Mouse (Mus musculus): ENCODE measurements around the gene P2ry6. TPM values are rescaled to one million over a fixed set of nuclear protein-coding genes. Genes with fewer than 3 reads are reported as not detected.

Gene P2ry6
- total RNA-seq, 4 experiments from 2014 or later, result 0.53 to 1.2 (median 0.94) TPM

DNA sequence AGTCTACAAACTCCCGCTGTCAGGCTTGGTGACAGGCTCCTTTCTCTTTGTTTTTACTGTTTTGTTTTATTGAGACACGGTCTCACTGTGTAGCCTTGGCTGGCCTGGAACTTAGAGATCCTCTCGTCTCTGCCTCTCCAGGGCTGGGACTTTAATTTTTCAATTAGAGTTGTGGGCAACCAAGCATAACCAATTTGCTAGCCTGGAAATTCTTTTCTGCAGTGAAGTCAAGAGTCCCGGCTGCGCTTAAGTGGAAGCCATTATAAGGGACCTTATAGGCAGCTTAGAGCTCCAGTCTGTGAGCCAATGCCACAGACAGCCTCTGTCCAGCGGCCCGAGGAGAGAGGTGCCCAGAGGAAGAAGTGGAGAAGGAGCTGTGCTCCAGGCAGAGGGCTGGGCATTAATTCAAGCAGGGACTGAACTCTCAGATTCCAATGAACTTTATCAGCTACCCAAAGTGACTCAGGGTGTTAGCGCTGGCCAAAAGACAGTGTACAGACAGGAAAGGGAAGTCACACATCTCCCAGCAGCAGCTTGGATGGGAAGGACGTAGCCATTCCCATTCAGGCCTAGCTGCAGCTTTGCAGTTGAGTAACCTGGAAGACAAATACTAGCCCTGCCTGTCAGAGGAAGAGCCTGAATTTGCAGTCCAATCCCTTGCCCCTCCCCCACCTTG is 16.3 kb upstream of the P2ry6 start:
- DNase-seq (ENCODE audit: low spot score in 2 of 2), result peak in 1 of 2 experiments; percentile 51

DNA sequence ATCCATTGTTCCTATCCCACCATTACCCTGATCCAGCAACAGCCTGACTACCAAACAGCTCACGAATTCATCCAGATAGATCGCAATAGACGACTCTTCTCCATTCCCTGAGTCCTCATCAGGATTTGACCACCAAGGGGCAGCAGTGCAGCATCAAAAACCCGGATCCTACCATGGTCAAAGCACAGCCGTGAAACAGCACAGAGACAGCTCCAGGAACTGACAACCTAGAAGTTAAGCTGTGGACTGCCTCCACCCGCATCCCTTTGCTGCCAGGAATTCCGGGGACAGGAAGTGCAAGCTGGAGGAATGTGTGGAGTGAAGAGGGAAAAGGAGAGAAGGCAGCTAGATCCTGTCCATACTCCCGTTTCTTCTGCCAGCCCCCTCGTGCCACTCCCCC is 13.6 kb upstream of the P2ry6 start:
- DNase-seq (ENCODE audit: low spot score in 2 of 2), result peak; percentile 59 to 69

DNA sequence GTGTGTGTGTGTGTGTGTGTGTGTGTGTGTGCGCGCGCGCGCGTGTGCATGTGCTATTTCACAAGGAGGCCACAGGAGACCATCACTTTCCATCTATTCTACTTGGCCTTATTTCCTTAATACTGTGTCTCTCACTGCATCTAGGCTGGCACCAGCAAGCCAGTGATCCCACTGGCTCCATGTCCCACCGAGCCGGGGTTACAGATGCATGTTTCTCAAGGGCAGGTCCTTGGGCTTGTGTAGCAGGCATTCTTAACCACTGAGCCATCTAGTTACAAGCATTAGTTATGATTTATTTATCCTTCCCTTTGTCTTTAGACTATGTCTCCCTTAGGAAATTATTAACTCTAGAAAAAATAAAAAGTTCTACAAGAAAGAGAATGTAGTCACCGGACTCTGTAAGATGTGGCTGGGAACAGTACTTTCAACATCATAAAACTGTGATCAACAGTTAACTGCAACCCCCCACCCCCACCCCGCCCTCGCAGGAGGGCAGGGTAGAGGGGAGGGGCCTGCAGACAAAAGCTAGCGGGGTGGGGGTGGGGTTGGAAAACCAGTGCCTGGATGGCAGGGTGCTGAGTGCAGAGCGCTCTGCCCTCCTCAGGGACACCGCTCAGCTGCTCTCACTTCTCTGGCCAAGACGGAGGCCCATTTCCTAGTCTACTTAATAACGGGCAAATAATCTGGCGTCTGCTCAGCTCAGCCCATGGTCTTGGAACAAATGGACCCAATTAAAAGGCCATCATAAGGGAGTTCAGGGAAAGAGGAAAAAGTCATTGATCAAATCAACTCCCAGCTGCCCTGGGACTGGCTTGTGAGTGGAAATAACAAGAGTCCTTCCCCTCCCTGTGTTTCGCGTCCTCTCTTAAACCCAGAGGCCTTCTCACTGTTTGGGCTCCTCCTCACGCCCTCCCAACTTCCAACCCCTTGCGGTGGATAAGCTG is 10.3 kb upstream of the P2ry6 start:
- DNase-seq (ENCODE audit: low spot score in 2 of 2), result no peak

- peak in 1 of 2 experiments; percentile 46 for DNase-seq (ENCODE audit: low spot score in 2 of 2)
These were observed 4.7 kb upstream of the P2ry6 start for GRCm38 (mm10) chr7:100979175-100979574.

DNA sequence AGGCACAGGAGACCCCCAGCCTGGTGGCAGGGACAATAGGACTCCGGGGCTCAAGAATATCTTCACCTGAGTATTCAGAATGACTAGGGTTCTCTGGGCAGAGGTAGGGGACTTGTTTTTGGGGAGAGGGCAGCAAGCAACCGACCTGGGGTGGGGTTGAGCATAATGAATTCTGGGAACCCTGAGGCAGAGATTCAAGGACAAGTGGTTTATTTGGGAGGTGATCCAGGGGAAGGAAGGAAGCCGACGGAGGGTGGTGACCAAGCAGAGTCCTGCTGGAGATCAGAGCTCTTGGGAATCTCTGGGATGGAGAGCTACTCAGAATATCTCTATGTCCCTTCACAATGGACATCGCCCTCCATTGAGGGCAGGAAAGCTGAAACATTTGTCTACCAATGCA is 3.7 kb upstream of the P2ry6 start:
- DNase-seq (ENCODE audit: low spot score in 2 of 2), result no peak

- no peak for DNase-seq (ENCODE audit: low spot score in 2 of 2)
These were observed 1.6 kb downstream of the P2ry6 start for GRCm38 (mm10) chr7:100972875-100973274.

DNA sequence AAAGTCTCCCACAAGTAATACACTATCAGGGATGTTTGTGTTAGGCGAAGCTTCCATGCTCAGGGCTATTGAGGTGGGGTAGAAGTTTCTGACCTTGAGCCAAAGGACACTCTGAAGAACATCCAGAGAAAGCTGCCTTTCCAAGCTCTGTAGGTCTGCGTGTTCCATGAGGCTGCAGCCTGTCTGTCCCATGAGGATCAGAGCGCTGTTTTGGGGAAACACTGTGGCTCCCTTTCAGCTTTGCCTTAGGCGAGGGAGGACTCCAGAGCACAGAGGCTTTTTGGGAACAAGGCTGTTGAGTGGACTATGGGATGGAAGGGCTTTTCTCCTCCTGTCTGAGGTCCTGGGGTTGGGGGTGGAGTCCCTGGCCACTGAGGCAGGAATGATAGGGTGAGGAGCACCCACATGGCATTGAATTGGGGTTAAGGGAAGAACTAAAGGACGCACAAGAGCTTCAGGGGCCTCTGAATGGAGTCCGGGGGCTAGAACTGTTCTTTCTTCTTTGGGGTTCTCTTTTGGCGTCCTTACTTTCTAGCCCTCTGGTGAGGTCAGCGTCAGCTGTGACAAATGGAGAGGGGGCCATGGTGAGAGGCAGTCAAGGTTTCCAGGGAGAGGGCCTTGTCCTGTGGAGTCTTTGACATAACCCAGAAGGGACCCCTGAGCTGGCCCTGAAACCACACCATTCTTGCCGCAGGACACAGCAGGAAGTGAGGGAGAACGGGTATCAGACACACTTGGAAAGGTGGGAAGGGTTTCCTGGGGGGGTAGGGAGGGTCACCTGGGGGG is 5.4 kb downstream of the P2ry6 start:
- no peak for DNase-seq (ENCODE audit: low spot score in 2 of 2)

DNA sequence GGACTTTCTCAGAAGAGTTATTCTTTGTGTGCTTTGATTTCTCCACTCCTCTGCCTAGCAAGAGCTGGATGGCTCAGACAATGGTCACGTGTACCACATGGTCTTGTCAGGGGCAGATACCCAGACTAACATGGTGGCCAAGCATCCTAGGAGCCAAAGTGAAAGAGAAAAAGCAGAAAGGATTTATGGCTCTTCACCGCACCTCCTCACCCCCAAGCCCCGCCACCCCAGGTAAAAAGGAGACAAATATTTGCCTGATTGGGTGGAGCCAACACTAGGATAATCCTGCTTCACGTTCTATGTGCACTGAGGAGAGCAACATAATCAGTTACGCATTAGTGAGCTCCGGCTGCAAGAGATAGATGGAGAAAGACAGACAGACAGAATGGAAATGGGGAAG is 6.1 kb downstream of the P2ry6 start:
- DNase-seq (ENCODE audit: low spot score in 2 of 2), result no peak

DNA sequence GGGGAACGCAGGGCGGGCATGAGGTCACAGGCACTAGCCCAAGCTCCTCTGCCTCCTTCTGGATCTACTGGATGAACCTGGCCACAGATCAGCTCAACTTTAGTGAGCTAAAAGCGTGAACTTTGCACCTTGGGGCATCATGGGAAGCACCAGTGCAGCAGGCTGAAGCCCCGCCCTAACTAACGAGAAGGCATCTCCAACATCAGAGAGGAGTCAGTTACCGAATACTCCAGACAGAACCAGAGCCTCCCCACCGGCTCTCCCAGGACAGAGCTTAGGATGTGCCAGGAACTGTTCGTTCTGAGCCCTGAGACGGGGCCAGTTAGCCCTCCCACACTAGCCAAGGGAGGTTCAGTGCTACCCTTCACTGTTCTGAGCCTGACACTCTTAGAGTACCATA is 6.6 kb downstream of the P2ry6 start:
- DNase-seq (ENCODE audit: low spot score in 2 of 2), result peak in 1 of 2 experiments; percentile 45

DNA sequence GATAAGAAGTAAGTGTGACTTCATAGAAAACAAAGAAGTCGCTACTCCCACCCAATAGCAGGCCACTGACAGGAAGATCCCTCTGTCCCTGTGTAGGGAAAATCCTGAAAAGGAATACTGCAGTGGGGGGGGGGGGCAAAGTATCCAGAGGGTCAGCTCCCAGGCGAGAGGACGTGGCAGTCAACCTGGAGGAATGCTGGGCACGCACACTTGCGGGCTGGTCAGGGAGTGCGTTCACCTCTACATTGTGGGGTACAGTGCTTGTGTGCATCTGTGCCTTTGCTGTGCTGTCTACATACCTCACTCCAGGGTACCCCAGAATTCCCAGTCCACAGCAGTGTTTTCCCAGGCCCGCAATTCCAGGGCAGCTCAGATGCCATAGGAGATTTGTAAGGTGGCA is 8.4 kb downstream of the P2ry6 start:
- DNase-seq (ENCODE audit: low spot score in 2 of 2), result no peak

GRCm38 (mm10) chr7:100965079-100965478 is 9.4 kb downstream of the P2ry6 start:
- DNase-seq (ENCODE audit: low spot score in 2 of 2), result no peak

DNA sequence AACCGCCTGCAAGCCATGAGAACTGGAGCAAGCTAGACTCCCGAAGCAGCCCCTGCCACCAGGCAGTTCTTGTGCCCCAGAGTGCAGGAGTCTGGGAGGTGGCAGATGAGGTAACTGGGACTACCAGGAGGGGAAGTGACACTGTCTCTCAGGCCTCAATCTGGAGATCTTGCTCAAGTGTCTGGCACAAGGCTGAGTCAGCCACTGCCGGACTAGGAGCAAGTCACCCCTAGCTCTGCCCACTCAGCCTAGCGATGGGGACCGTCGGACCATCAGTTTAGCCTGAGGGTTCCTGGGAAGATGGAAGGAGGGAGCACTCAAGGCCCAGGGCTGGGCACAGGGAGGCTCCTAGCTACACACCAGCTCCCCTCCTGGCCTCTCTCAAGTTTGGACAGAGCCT is 10.2 kb downstream of the P2ry6 start:
- no peak for DNase-seq (ENCODE audit: low spot score in 2 of 2)

GRCm38 (mm10) chr7:100963381-100963780 is 11.1 kb downstream of the P2ry6 start:
- DNase-seq (ENCODE audit: low spot score in 2 of 2), result no peak

DNA sequence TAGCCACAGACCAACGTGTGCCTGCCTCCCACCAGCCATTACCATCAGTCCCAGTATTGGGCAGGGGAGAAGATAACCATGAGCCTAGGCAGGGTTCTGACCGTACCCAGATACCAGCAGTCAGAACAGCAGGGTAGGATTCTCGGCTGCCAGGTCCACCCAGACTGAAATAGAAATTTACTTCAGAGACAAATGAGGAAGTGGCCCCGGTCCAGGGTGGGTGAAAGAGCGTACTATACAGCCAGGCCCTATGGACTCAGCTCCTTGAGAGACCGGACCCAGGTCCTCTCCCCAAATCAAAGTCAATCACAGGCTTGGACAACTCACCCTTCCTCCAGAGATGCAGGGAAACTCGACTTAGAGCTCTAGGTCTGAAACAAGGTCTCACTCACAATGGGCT is 13.3 kb downstream of the P2ry6 start:
- no peak for DNase-seq (ENCODE audit: low spot score in 2 of 2)

- DNase-seq (ENCODE audit: low spot score in 2 of 2), result no peak
These were observed 14.0 kb downstream of the P2ry6 start for GRCm38 (mm10) chr7:100960462-100960861.

GRCm38 (mm10) chr7:100958426-100958825 is 16.0 kb downstream of the P2ry6 start:
- no peak for DNase-seq (ENCODE audit: low spot score in 2 of 2)

DNA sequence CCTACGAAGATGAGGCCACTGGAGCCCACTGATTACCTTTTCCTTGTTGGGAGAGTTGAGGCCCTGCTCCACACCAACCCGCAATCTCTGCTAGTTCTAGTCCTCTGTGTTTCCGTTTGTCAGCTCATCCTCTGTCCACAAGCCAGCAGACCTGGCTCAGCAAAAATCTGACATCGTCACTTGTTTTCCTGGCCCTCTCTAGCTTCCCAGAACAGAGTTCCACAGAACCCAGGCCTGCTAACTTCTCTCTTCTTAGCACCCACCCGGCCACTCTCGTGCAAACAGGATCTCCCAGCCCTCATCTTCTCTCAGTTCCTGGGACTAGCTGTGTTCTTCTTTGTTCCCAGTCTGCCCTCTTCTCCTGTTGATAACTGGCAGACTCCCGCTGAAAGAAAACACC is 21.8 kb downstream of the P2ry6 start:
- no peak for DNase-seq (ENCODE audit: low spot score in 2 of 2)

DNA sequence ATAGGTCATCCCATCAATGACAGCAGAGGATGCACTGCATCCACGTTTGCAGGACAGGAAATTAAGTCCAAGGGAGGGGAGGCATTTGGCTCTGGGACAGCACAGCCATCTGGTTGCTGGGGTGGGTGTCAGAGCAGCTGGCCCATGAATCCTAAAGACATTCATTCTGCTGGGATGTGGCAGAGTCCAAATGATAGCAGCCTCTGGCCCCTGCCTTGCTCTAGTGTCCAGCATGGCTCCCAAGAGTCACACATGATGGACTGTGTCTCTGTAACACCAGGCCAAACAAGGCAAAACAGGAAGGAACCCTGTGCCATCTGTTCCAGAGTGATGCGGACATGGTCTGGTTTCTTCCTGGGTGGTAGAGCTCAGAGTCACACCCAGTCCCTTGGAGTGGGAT is 22.5 kb downstream of the P2ry6 start:
- no peak for DNase-seq (ENCODE audit: low spot score in 2 of 2)

DNA sequence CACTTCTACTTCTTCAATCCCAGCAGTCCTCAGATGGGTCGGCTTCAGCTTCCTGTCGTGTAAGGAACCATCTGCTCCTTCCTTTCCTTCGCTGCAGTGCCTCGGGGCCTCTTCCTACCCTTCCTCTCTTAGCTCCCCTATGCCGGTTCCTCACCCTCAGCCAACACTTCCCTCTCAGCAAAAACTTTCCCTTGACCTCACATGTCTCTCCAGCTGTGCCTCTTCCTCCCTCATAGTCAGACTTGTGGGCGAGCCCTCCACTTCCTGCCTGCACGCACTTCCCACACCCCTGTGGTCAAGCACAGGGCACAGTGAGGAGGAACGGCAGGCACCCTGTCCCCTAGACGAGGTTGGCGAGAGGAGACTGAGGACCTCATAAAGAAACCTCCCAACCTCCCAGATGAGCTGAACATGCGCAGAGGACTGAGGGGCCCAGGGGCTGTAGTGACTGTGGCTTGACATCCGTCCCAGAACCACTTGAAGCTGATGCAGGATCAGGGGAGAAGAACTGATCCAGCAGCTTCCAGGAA is 23.9 kb downstream of the P2ry6 start:
- DNase-seq (ENCODE audit: low spot score in 2 of 2), result no peak

DNA sequence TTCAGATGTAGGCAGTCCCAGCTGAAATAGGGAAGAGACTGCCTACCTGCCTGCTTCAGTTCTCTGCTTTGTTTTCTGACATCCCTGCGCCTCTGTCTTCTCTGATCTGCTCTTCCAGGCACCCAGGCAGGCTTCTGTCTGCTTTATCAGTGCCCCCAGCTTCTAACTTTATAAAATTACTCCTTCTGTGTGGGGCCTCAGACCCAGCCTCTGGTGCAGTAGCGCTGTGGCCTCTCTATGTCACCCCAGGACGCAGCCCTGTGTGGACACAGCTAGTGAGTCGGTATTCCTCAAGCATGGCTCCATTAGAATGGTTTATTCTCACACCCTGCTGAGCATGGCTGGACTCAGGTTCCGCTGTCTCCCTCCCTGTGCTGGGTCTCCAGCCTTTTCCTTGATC is 24.4 kb downstream of the P2ry6 start:
- DNase-seq (ENCODE audit: low spot score in 2 of 2), result no peak

DNA sequence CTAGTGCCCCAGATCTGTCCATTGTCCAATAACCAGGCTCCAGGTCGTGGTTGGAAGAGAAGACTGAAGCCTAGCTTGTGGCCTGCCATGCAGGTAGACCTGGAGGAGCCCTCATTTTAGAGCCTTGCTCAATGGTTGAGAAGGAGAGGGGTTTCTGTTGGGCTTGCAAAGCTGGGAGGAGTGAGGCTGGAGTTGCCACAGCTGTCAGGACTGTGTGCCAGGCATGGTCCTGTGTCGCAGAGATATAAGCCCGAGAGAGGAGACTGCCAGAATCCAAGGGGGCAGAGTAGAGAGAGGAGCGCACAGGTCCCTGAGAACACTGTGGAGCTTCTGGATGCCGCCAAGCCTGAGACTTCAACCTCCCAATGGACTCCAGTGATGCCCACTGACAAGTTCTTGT is 29.7 kb downstream of the P2ry6 start:
- DNase-seq (ENCODE audit: low spot score in 2 of 2), result no peak

DNA sequence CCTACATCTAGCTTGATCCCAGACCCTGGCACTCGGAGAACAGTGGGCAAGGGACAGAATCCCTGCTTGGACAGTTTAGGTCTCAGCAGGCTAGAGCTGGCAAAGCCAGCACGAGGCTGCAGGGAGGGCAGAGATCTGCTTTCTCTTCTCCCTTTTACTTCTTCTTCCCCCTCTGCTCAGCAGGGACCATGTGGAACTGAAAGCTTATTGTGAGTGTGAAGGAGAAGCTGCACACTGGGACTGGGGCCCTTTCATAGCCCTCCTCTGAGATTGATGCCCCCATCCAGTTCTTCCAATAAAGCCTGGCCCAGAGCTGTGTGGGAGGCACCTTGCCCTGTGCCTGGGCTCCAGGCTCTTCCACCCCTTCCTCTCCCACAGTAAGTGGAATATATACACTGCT is 30.1 kb downstream of the P2ry6 start:
- DNase-seq (ENCODE audit: low spot score in 2 of 2), result no peak

Data from gastrocnemius, adult 8-10 months (tissue).